Mouse (Mus musculus) thymus, postnatal 0 days (tissue): ENCODE measurements around the gene Cst6. TPM values are rescaled to one million over a fixed set of nuclear protein-coding genes. Genes with fewer than 3 reads are reported as not detected.
"Not testable (repeated sequence)": the region's sequence is repeated elsewhere in the genome, so short reads cannot be mapped to it uniquely, and the experiment has no call there.

Experiments used
- DNase-seq: peaks from one replicate; pipeline ENCODE4 v3.0.0-alpha.2; 2015; ENCODE audit warnings: low spot score
- polyA plus RNA-seq: library from polyadenylated mRNA; unstranded; fragments of >200 nt; fragmentation: Nextera tagmentation; extraction: Ambion mirVana; gene quantifications from 2 replicates; pipeline ENCODE4 v1.2.1, GENCODE M21; 2015

Cst6 gene
- 29.1 and 30.5 TPM in 2 replicates for polyA plus RNA-seq

DNA sequence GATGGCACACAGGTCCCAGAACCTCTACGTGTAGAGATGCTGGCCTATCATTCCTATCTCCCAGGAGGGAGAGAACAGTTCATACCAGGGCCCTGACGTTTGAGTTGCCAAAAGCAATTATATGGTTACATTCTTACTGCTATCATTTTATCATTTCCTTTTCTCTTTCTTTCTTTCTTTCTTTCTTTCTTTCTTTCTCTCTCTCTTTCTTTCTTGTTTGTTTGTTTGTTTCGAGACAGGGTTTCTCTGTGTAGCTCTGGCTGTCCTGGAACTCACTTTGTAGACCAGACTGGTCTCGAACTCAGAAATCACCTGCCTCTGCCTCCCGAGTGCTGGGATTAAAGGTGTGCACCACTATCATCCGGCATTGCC lies at the start of gene Cst6:
Gene Cst6 (minus strand): TSS at position 73 of the 372 bp plus-strand sequence.
- not testable (repeated sequence) for DNase-seq

DNA sequence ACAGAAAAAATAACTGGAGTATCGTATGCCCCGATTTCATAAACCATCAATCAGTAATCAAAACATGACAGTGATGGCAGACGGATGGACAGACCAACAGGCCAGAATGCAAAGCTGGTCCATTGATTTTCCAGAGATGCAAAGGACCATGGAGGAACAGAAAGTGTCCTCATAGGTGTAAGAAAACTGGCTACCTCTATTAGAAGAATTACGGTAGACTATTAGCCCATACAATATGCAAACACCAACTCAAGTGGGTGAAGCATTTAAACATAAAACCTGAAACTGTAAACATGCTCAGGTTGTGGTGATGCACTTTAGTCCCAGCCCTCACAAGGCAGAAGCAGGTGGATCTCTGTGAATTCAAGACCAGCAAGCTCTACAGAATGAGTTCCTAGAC lies 46.0 kb upstream of the Cst6 start:
- no peak for DNase-seq

DNA sequence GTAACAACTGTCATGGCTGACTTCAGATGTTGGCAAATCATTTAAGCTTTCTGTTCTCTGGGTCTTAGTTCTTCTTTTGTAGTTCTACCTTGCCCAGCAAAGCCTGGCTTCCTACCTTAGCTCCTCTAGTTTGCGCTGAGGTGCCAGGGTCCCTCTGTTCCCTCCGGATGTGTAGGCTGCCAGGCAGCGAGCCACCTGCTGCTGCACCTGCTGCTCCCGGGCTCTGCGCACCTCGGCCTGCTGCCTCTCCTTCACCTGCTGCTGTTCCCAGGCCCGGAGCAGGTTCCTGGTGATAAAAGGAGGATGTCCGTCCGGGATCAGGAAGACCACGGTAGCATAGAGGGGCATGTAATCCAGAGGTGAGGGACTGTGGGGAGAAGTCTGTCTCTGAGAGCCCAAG lies 44.8 kb upstream of the Cst6 start:
- DNase-seq: no peak

DNA sequence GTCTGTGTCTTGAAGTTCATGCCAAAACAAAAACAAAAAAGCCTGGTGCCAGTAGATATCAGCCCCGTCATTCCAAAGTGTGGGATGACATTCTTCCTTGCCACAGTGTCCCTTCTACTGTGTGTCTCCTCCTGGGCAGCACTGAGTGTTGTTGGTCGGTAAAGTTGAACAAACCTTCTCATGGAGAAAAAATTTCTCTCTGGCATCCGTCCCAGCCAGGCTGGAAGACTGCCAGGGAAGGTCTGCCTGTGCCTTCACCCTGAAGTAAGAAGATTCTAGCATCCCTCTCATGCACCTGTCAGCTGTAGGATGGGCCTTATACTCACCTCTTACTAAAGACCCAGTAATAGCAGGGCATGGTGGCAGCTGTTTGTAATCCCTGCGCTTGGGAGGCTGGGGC lies 43.5 kb upstream of the Cst6 start:
- no peak for DNase-seq

DNA sequence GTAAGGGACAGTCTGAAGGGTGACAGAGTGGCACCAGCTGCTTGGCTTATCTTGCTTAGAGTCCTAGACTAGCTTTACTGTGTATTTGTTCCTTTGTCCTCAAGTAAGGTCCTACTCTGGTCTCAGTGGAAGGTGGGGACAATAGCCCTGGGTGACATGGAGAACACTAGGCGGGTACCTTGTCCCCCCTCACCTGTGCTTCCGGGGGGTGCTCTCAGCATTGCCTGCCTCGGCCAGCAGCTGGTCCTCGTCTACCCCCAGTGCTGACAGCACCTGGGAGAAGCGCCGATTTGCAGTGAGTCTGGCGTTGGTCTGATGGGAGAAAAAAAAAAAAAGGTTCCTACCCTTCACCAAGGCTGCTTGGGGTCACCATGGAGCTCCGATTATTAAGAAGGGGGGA lies 41.0 kb upstream of the Cst6 start:
- DNase-seq: no peak

DNA sequence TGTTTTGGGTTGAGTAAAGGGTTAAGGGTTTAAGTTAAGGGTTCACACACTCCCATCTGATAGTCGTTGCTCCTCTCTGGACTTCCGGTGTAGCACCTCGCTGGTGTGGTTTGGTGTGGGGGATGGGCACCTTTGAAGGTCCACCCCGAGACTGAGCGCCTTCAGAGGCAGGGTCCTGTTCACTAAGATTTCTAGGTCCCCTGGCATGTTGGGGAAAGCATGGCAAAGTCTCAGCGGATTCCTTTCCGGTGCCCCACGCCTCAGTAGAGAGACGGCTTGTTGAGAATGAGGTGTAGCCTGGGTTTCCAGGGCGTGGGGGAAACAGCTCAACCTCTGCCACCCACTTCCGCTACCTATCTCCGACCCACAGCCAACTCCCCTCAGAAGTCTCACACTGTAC lies 40.3 kb upstream of the Cst6 start:
- peak; percentile 87 for DNase-seq

DNA sequence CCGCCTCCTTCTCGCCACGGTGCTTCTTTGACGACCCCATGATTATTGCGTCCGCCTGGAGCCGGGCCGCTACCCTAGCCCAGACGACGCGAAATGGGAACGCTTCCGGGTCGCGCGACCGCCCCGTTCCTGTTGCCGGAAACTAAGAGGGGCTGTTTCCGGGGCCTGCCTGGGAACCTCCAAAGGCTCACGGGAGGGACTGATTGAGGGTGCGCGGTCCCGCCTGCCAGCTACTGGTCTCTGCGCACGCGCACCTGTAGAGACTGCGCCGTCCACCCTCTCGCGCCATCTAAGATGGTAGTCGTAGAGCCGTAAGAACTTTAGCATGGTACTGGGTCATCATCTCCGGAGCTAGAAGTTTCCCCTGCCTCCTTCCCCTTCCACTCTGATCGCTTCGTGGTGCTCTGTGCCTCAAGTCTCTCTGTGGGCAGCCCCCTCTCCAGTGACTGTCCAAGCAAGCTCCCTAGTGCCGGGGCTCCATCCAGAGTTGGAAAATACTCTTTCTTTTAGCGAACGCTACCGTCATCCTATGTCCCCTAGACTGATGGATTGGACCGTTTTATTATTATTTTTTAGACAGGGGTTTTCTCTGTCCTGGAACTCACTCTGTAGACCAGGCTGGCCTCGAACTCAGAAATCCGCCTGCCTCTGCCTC lies 39.3 kb upstream of the Cst6 start, which contains the start of gene Sart1:
Gene Sart1 (minus strand): TSS at position 116 of the 655 bp plus-strand sequence.
- DNase-seq: peak; percentile 97

DNA sequence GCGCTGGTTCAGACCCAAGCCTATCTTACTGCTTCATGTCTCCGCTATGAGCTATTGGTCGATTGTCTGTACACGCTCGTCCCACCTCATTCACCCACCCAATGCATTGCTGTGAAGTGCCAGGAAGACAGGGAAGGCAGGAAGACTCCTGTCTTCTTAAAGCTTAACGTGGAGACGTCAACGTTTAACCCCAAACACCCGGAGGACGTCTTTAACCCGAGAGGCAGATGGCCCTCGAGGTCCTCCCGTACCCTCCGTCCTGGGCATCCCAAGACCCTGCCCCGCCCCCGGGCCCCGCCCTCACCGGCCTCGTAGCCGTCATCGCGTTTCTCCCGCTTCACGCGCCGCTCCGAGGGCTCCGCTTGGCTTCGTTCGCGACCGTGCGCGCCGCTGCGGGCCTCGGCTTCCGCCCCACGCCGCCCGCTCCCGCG lies 38.7 kb upstream of the Cst6 start:
- no peak for DNase-seq

DNA sequence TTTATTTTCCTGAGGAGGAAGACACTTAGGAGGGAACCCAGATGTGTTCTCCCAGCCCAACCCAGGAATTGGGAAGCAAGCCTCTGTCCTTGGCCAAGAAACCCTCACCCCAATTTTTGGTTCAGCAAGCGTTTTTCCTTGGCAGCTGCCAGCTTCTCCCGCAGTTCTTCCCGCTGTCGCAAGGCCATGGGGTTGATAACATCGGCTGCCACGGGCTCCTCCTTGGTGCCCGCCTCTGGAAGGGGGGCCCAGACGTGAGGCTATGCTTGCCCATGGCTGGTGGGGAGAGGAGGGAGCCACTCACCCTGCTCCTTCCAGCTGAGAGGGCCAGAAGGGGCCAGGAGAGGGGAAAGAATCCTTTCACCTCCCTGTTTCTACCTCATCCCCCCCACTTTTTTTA lies 35.3 kb upstream of the Cst6 start:
- DNase-seq: no peak

DNA sequence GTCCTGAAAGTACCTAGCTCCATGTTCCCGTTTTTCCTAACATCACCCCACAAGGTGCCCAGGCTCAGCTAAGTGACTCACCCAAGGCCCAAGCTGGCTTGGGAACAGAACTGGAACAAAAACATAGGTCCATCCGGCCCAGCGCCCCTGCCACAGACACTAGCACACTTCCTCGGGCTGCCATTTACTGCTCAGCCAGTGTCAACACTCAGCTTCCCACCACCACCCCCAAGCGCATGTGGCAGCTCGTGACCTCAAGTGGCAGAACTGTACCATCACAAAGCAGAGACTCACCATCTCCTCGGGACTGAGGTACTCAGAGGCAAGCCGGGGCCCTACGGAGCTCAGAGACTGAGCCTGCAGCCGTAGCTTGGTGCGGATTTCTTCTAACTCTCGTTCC lies 34.0 kb upstream of the Cst6 start:
- no peak for DNase-seq

DNA sequence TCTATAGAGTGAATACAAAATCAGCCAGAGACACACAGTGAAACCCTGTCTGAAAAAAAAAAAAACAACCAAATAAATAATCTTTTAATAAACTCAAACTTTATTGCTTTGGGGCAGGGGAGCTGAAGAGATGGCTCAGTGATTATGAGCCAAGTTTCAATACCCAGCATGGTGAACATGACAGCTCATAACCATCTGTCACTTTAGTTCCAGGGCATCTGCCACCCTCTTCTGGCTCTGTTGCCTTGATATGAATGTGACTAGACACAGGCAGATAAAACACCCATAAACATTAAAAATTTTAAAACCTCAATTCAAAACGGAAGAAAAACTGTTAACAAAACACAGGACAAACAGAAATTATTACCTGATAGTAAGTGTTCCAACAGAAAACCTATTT lies 28.1 kb upstream of the Cst6 start:
- DNase-seq: no peak

DNA sequence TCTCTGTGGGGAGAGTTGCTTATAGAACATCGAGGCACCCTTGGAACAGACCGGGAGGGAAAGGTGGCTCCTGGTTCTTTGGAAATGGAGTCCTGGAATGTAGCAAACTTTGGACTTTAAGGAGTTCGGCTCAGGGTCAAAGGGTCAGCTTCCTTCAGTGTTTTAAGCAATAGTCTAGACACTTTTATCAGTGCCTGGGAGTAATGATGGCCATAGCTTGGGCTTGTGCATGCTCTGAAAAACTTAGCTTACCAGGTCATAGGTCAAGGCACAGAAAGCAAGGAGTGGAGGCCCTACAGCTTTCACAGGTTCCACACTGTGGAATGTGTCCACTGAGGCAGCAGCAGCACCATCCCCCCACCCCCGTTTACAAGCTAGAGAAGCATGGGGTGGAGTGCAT lies 25.4 kb upstream of the Cst6 start:
- no peak for DNase-seq

DNA sequence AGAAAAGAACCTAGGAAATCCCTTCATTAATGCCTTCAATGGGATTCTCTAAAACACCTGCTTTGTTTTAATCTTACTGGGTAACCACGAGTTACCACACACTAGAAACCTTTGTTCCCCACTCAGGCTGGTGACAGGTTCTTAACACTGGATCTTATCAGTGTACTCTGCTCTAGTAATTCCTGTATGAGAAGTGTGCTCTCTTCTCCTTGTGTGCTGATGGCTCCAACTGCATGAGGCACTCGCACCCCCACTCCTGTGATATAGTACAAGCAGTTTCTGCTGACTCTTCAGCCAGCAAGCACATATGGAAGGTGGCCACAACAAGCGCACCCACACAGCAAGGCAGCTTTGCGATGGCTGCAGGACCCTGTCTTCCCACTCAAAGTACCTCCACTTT lies 24.8 kb upstream of the Cst6 start:
- no peak for DNase-seq

DNA sequence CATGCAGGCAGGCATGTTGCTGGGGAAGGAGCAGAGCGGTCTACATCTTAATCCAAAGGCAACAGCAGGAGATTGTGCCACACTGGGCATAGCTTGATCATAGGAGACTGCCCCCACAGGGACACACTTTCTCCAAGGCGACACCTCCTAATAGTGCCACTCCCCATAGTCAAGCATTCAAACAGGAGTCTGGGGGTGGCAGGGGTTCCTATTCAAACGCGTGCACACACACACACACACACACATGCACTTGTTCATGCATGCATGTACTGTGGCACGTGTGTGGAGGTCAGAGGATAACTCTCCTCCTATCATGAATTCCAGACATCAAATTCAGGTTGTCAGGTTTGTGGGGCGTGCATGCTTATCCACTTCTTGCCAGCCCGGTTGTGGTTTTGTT lies 23.4 kb upstream of the Cst6 start:
- DNase-seq: no peak

DNA sequence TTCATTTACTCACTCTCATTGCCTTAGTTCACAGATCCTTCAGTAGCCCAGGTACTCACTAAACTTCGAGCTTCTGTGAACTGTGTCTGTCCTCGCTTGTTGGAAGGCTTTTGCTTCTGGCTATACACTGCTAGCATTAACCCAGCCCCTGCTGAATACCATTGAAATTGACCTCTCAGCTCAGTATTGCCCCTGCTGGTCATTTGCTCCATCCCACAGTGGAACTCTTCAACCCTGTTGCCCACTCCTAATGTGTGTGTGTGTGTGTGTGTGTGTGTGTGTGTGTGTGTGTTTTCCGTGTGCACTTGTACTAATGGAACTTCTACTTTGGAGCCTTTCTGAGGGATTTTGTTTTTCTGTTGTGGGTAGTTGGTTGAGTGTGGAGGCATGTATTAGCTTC lies 21.6 kb upstream of the Cst6 start:
- no peak for DNase-seq

DNA sequence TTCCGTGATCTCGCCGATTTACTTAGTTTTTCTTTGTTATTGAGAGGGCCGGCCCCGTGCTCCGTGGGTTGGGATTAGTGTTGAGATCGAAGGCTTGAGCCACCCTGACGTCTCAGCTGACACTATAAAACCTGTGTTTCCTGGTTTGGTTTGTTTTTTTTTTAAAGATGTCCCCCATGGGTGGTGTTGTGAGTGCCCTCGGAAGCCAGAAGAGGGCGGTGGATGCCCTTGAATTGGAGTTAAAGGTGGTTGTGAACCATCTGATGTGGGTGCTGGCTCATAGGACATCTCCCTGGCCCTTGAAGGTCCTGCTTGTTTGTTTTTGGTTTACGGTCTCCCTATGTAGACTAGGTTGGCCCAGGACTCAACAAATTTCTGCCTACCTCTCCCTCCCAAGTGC lies 18.1 kb upstream of the Cst6 start:
- DNase-seq: peak; percentile 18

DNA sequence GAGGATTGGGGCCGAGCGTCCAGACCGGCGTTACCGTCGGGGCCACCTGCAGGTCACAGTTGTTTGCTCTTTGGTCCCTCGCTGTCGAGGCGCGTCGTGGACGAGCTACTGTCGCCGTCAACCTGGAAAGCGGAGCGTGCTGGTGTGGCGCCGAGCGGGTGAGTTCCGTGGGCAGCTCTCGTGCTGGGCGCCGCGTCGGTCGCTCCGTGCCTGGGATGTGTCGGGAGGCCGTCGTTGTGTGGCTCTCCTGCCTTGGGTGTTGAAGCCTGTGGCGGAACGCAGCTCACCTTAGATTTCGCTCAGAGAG lies 17.6 kb upstream of the Cst6 start, which contains the start of gene Banf1:
Gene Banf1 (minus strand): TSS at position 116 of the 307 bp plus-strand sequence.
- no peak for DNase-seq

DNA sequence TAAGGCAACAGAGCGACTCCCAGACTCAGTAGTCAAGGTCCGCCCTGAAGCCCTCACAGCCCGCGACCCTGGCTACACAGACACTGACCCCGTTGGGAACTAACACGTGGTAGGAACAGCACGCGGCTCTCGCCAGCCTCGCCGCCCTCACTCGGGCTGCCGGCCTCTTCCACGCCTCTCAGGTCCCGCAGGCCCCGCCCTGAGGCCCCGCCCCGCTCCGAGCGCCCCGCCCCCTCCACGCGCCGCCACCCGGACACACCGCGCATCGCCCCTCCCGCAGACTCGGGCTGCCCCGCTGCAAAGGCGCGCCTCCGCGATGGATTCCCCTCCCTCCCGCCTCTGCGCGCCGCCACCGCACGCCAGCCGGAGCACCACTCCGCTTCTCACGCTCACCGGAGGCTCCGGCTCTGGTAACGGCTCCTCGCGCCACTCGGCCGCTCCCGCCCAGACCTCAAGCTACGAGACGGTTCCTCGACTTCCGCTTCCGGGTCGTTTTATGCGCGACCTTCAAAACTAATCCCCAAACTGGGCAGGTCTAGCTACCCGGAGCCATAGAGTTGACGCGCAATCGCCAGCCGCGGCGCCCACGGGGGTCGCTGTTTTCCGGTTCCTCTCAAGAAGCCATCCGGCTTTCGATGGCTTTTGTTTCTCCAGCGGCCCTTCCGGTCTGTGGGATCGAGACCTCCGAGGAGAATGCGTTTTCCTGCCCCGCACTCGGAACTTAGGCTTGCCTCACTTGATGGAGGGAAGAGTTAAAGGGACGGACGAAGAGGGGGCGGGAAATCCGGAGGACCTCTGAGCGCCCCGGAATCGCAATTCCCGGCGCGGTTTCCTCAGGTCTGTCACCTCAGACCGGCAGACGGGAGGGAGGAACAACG lies 17.0 kb upstream of the Cst6 start, which contains the start of gene Eif1ad:
Gene Eif1ad (plus strand): TSS at position 567 of the 878 bp plus-strand sequence.
- DNase-seq: peak; percentile 97

DNA sequence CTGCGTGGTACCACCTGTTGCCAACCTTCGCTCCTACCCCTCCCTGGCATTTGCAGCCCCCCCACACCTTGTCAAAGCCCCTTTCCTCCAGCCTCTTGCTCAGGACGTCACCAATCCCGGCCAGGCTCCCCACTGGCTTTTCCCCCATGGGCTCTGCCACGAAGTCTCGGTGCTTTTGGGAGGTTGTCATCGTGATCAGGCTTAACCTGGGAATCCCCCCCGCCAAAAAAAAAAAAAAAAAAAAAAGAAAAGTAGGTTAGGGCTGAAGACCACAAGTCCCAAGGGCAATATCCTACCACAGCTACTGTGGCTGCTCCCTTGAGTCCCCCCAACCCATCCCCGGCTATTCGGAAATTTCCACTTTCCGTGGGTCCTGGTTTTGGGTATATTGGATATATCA lies 16.4 kb upstream of the Cst6 start:
- DNase-seq: no peak

DNA sequence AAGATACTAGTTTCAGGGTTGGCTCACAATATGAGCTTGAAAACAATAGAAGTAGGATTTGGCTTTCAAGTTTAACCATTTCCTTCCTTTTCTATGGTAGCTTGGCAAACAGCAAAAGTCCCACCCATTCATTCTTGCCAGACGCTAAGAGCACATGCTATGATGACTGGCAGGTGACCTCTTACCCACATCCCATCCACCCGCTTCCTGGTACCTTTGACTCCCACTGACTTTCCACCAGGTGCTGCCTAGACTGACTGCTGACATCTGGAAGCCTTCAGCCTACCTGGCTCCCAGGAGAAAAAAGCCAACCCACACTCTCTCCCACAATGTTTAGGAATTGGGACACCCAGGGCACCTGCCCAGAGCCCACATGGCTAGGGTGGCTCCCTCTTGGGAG lies 14.8 kb upstream of the Cst6 start:
- peak; percentile 14 for DNase-seq

DNA sequence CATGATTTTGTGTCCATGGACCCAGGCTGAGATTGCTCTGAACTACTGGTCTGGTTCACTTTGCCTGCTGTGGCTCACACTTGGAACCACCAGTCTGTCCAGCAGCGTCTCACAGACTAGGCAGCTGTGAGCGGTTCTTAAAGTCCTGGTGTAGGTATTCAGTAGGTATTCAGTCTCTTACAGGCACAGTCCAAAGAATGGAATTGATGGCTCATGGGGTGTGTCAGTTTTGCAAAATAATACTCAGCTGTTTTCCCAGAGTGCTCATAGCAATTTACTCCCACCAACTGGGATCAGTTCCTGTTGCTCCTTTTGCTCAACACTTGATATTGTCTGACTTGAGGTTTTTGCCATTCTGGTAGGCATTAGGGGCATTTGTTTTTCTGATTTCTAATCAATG lies 12.8 kb upstream of the Cst6 start:
- no peak for DNase-seq

DNA sequence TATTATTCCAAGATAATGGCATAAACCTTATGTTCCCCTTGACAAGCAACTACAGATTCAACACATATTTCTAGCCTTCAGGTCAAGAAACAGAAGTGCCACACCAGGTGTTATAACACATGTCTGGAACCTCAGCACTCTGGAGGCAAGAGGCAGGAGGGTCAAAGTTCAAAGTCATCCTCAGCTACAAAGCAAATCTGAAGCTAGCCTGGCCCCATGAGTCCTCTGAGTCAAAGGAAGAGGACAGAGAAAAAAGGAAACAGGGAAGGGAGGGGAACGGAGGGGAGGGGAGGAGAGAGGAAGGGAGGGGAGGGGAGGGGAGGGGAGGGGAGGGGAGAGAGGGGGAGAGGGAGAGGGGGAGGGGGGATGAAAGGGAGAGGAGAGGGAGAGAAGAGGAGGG lies 6.7 kb upstream of the Cst6 start:
- DNase-seq: no peak

DNA sequence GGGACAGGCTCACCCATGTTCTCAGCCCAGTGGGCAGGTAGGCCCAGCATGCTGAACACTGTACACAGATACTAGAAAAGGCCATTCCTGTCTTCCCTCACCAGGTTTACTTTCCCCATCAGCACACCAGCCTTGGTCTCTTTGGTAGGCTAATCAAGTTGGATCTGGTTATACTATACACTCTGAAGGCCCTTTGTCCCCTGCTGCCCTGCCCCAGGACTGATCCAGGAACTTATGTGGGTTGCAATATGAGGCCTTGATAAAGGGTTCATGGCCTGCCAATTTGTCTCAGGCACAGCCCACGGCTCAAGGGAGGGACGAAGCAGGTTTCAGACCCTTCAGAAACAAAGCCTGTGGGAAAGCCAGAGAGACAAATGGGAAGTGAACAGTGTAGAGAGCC lies 4.2 kb upstream of the Cst6 start:
- no peak for DNase-seq
